Mouse (Mus musculus) hindbrain, embryonic 12.5 days (tissue): ENCODE results near the gene Vps36. TPM values are rescaled to one million over a fixed set of nuclear protein-coding genes. Genes with fewer than 3 reads are reported as not detected.

Experiments used
- ATAC-seq: fragments of 200-750 bp; cut with Nextera tagmentation; 2 replicates; pipeline ENCODE4 v1.8.0; 2017; ENCODE audit warnings: moderate TSS enrichment; ENCODE audit not compliant: low FRiP score
- H3K27ac ChIP-seq: fragments of 300-500 bp; sonication (generic); 2 replicates; pipeline ENCODE4 v1.5.1; 2016; ENCODE audit warnings: mild to moderate bottlenecking
- H3K27me3 ChIP-seq: fragments of 300-500 bp; sonication (generic); 2 replicates; pipeline ENCODE4 v1.6.1; 2016; ENCODE audit warnings: mild to moderate bottlenecking
- H3K36me3 ChIP-seq: fragments of 300-500 bp; sonication (generic); 2 replicates; pipeline ENCODE4 v1.6.1; 2016; ENCODE audit warnings: mild to moderate bottlenecking
- H3K4me1 ChIP-seq: fragments of 300-500 bp; sonication (generic); 2 replicates; pipeline ENCODE4 v1.6.1; 2016
- H3K4me2 ChIP-seq: fragments of 300-500 bp; sonication (generic); replicated peaks from 2 replicates; pipeline ENCODE4 v1.6.1; 2016; ENCODE audit warnings: mild to moderate bottlenecking
- H3K4me3 ChIP-seq: fragments of 300-500 bp; sonication (generic); 2 replicates; pipeline ENCODE4 v1.5.1; 2016; ENCODE audit warnings: mild to moderate bottlenecking
- H3K9ac ChIP-seq: fragments of 300-500 bp; sonication (generic); 2 replicates; pipeline ENCODE4 v1.6.1; 2016; ENCODE audit warnings: mild to moderate bottlenecking, moderate library complexity
- H3K9me3 ChIP-seq: fragments of 300-500 bp; sonication (generic); replicated peaks from 2 replicates; pipeline ENCODE4 v1.6.1; 2016; ENCODE audit warnings: mild to moderate bottlenecking
- WGBS: fragments of 180-500 bp; shearing (Covaris S2); methylation state at CpG from one replicate; pipeline ENCODE4 v1.1.7; 2016; 5-methylcytosine and 5-hydroxymethylcytosine counted together
- polyA plus RNA-seq: library from polyadenylated mRNA; unstranded; fragments of >200 nt; fragmentation: Nextera tagmentation; extraction: Ambion mirVana; gene quantifications from 2 replicates; pipeline ENCODE4 v1.2.1, GENCODE M21; 2016

Gene Vps36
- polyA plus RNA-seq, 1 experiment from 2014 or later: 39.4 TPM

- Histone ChIP-seq H3K9ac (no peak overlapping the region), H3K4me2 (no peak overlapping the region), H3K27me3 (no peaks in the 10 kb centered on the region), H3K27ac (no peak overlapping the region), H3K4me1 (no peaks in the 10 kb centered on the region), H3K4me3 (no peak overlapping the region), H3K36me3 (no peaks in the 10 kb centered on the region), H3K9me3 (no peaks in the 10 kb centered on the region)
- no peak for ATAC-seq
- WGBS: 94% methylated on average over 1 of the region's 1 CpGs
Observed at GRCm38 (mm10) chr8:22265194-22265593, 72.6 kb downstream of the Vps36 start.

GRCm38 (mm10) chr8:22266809-22267208 is 74.2 kb downstream of the Vps36 start:
- no peaks in the 10 kb centered on the region for H3K36me3 ChIP-seq
- H3K27me3 ChIP-seq: no peaks in the 10 kb centered on the region
- no peak overlapping the region for H3K9ac ChIP-seq
- H3K9me3 ChIP-seq: no peaks in the 10 kb centered on the region
- H3K27ac ChIP-seq: no peak overlapping the region
- ATAC-seq: no peak
- no peak overlapping the region for H3K4me3 ChIP-seq
- no peak overlapping the region for H3K4me2 ChIP-seq
- WGBS: 92% methylated on average over 3 of the region's 3 CpGs
- no peaks in the 10 kb centered on the region for H3K4me1 ChIP-seq

Other genes with a start within 250 kb of the Vps36 start
- not detected in 2 replicates for gene Defb13, start 246.0 kb upstream of the Vps36 start, polyA plus RNA-seq
- not detected in 2 replicates for gene Fam90a1a, start 234.1 kb upstream of the Vps36 start, polyA plus RNA-seq
- not detected in 2 replicates for gene Ccdc70, start 223.0 kb upstream of the Vps36 start, polyA plus RNA-seq
- gene Atp7b, start 132.5 kb upstream of the Vps36 start, polyA plus RNA-seq: 1.7 and 1.9 TPM in 2 replicates
- 32.3 and 38.0 TPM in 2 replicates for gene Alg11, start 132.1 kb upstream of the Vps36 start, polyA plus RNA-seq
- gene Nek5, start 67.8 kb upstream of the Vps36 start, polyA plus RNA-seq: 0.52 and 1.2 TPM in 2 replicates
- 9.8 and 10.0 TPM in 2 replicates for gene Nek3, start 26.4 kb upstream of the Vps36 start, polyA plus RNA-seq
- gene Ckap2, start 7.0 kb upstream of the Vps36 start, polyA plus RNA-seq: 37.0 and 39.8 TPM in 2 replicates
- gene Thsd1, start 34.5 kb downstream of the Vps36 start, polyA plus RNA-seq: 9.2 and 12.1 TPM in 2 replicates
- gene Tpte, start 90.6 kb downstream of the Vps36 start, polyA plus RNA-seq: not detected in 2 replicates
- gene Slc25a15, start 205.8 kb downstream of the Vps36 start, polyA plus RNA-seq: 13.6 and 14.0 TPM in 2 replicates
- 38.2 and 41.1 TPM in 2 replicates for gene Mrps31, start 218.6 kb downstream of the Vps36 start, polyA plus RNA-seq